Mouse (Mus musculus) cerebellum, adult 2 months (tissue): ENCODE data around the gene Lrch4.

ENCODE experiments used
- CTCF ChIP-seq: fragments of 200-500 bp; IDR thresholded peaks from 2 replicates; pipeline ENCODE4 v1.5.1; 2011; ENCODE audit warnings: low read depth, mild to moderate bottlenecking, control low read depth, low read length, moderate library complexity, borderline replicate concordance; ENCODE audit not compliant: insufficient read depth
- POLR2A ChIP-seq: fragments of 200-500 bp; IDR thresholded peaks from 2 replicates; pipeline ENCODE4 v1.6.1; 2011; ENCODE audit warnings: low read length, control low read depth, borderline replicate concordance; ENCODE audit not compliant: insufficient read depth

DNA sequence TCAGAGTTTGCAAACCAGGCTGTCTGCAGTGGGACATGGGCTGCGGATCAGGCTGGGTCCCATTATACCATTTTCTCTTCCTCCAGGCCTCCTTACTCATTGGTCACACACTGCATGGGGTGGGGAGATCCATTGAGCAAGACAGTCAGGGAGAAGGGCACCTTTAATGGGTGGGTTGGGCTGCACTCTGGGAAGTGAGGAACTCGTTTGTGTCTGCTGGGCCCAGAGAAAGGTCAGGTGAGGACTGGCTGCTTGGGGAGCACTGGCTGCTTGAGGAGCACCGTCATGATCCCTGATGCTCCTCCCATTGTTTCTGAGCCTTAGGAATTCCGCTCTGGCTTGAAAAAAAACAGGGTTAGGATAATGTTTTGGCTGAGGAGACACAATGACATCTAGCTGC is 14.0 kb downstream of the Lrch4 start:
- TF ChIP-seq POLR2A, result no peak
- TF ChIP-seq CTCF, result no peak
